Mouse (Mus musculus) CH12.LX (cell line): ENCODE results near the gene Hvcn1. TPM values are rescaled to one million over a fixed set of nuclear protein-coding genes. Genes with fewer than 3 reads are reported as not detected.

Experiments used
- DNase-seq: peaks from one replicate; pipeline ENCODE4 v3.0.0-alpha.2; 2013; ENCODE audit errors: extremely low read depth
- H3K27ac ChIP-seq: 2 replicates; pipeline ENCODE4 v1.5.1; 2012; ENCODE audit warnings: low read depth, mild to moderate bottlenecking, control low read depth, moderate library complexity; ENCODE audit not compliant: insufficient read depth
- H3K27me3 ChIP-seq: replicated peaks from 2 replicates; pipeline ENCODE3; 2012; ENCODE audit warnings: inconsistent platforms
- H3K36me3 ChIP-seq, 2 experiments: replicated peaks in 1 of 2; 2 replicates each; pipeline versions ENCODE3 to v1.6.1; 2012; ENCODE audit warnings: inconsistent platforms in 1 of 2, low read length in 1 of 2, mild to moderate bottlenecking in 1 of 2, mixed read lengths in 1 of 2, moderate library complexity in 1 of 2; ENCODE audit not compliant: control insufficient read depth in 1 of 2, insufficient read depth in 1 of 2
- H3K4me1 ChIP-seq, 2 experiments: 2 replicates each; pipeline ENCODE4 v1.6.1; 2012; ENCODE audit warnings: inconsistent platforms in 1 of 2, moderate library complexity in 1 of 2; ENCODE audit not compliant: insufficient read depth in 2 of 2, control insufficient read depth in 1 of 2
- H3K4me2 ChIP-seq: 2 replicates; pipeline ENCODE4 v1.6.1; 2012; ENCODE audit warnings: low read depth, mild to moderate bottlenecking, control low read depth; ENCODE audit not compliant: poor library complexity, insufficient read depth, severe bottlenecking
- H3K4me3 ChIP-seq, 3 experiments: fragments of 150-350 bp in 1 of 3; sonication (generic) in 1 of 3; replicated peaks in 1 of 3; 2 replicates each; pipeline versions ENCODE3 to v1.5.1; 2011 to 2012; ENCODE audit warnings: low read depth in 2 of 3, low read length in 2 of 3, mild to moderate bottlenecking in 2 of 3, moderate library complexity in 2 of 3, control low read depth in 1 of 3, improper control_type of control experiment in 1 of 3, inconsistent platforms in 1 of 3, mixed read lengths in 1 of 3; ENCODE audit not compliant: poor library complexity in 1 of 3
- H3K79me2 ChIP-seq: replicated peaks from 2 replicates; pipeline ENCODE4 v1.6.1; 2012; ENCODE audit warnings: mild to moderate bottlenecking, moderate library complexity; ENCODE audit not compliant: control insufficient read depth, poor library complexity, insufficient read depth, severe bottlenecking; ENCODE audit errors: extremely low read depth
- H3K9ac ChIP-seq: 2 replicates; pipeline ENCODE4 v1.6.1; 2012; ENCODE audit warnings: low read depth, mild to moderate bottlenecking, control low read depth, moderate library complexity; ENCODE audit not compliant: insufficient read depth
- H3K9me3 ChIP-seq: replicated peaks from 2 replicates; pipeline ENCODE3; 2012; ENCODE audit warnings: low read length, inconsistent platforms, mixed read lengths
- BHLHE40 ChIP-seq: IDR thresholded peaks from 2 replicates; pipeline ENCODE4 v1.6.1; 2011; ENCODE audit warnings: mild to moderate bottlenecking, low read depth, low read length, improper control_type of control experiment
- CHD2 ChIP-seq: IDR thresholded peaks from 2 replicates; pipeline ENCODE4 v1.6.1; 2011; ENCODE audit warnings: low read length, improper control_type of control experiment
- CTCF ChIP-seq, 2 experiments: IDR thresholded peaks in 1 of 2; conservative IDR thresholded peaks in 1 of 2; 2 replicates each; pipeline ENCODE4 v1.5.1; 2011 to 2012; ENCODE audit warnings: low read depth in 2 of 2, low read length in 2 of 2, improper control_type of control experiment in 1 of 2, inconsistent platforms in 1 of 2, mild to moderate bottlenecking in 1 of 2, moderate library complexity in 1 of 2
- ELF1 ChIP-seq: IDR thresholded peaks from 2 replicates; pipeline ENCODE4 v1.6.1; 2014; ENCODE audit warnings: low read depth, mild to moderate bottlenecking, inconsistent platforms, low read length, improper control_type of control experiment
- GABPA ChIP-seq: IDR thresholded peaks from 2 replicates; pipeline ENCODE4 v1.6.1; 2012; ENCODE audit warnings: low read depth, low read length, improper control_type of control experiment, inconsistent platforms; ENCODE audit not compliant: insufficient replicate concordance
- IRF4 ChIP-seq: IDR thresholded peaks from 2 replicates; pipeline ENCODE4 v1.6.1; 2014; ENCODE audit warnings: low read depth, mild to moderate bottlenecking, inconsistent platforms, low read length, improper control_type of control experiment
- JUN ChIP-seq: IDR thresholded peaks from 2 replicates; pipeline ENCODE4 v1.6.1; 2011; ENCODE audit warnings: low read depth, mild to moderate bottlenecking, low read length, improper control_type of control experiment, moderate library complexity; ENCODE audit not compliant: insufficient read depth
- KAT2A ChIP-seq: IDR thresholded peaks from 2 replicates; pipeline ENCODE4 v1.6.1; 2012; ENCODE audit warnings: low read length, improper control_type of control experiment, inconsistent platforms; ENCODE audit not compliant: insufficient replicate concordance
- MAX ChIP-seq: IDR thresholded peaks from 2 replicates; pipeline ENCODE4 v1.6.1; 2011; ENCODE audit warnings: low read length, improper control_type of control experiment
- MAZ ChIP-seq: IDR thresholded peaks from 2 replicates; pipeline ENCODE4 v1.6.1; 2012; ENCODE audit warnings: low read depth, mild to moderate bottlenecking, inconsistent platforms, low read length, improper control_type of control experiment, moderate library complexity
- NELFE ChIP-seq: IDR thresholded peaks from 2 replicates; pipeline ENCODE4 v1.6.1; 2011; ENCODE audit warnings: low read depth, low read length, improper control_type of control experiment
- NRF1 ChIP-seq: IDR thresholded peaks from 2 replicates; pipeline ENCODE4 v1.6.1; 2014; ENCODE audit warnings: low read depth, mild to moderate bottlenecking, inconsistent platforms, low read length, improper control_type of control experiment, moderate library complexity
- PAX5 ChIP-seq: IDR thresholded peaks from 2 replicates; pipeline ENCODE4 v1.6.1; 2012; ENCODE audit warnings: low read length, inconsistent platforms, mixed read lengths
- POLR2AphosphoS2 ChIP-seq: IDR thresholded peaks from 2 replicates; pipeline ENCODE4 v1.6.1; 2011; ENCODE audit warnings: low read depth, low read length, improper control_type of control experiment
- RAD21 ChIP-seq: IDR thresholded peaks from 2 replicates; pipeline ENCODE4 v1.6.1; 2011; ENCODE audit warnings: low read depth, mild to moderate bottlenecking, low read length, improper control_type of control experiment, moderate library complexity
- RCOR1 ChIP-seq: conservative IDR thresholded peaks from 2 replicates; pipeline ENCODE4 v1.6.1; 2012; ENCODE audit warnings: low read depth, mild to moderate bottlenecking, inconsistent platforms, low read length, improper control_type of control experiment
- SIN3A ChIP-seq: IDR thresholded peaks from 2 replicates; pipeline ENCODE4 v1.6.1; 2012; ENCODE audit warnings: low read length, improper control_type of control experiment, inconsistent platforms
- SMC3 ChIP-seq: IDR thresholded peaks from 2 replicates; pipeline ENCODE4 v1.6.1; 2011; ENCODE audit warnings: low read depth, low read length, improper control_type of control experiment
- TBP ChIP-seq: conservative IDR thresholded peaks from 2 replicates; pipeline ENCODE4 v1.6.1; 2011; ENCODE audit warnings: low read depth, low read length, improper control_type of control experiment
- TCF12 ChIP-seq: IDR thresholded peaks from 2 replicates; pipeline ENCODE4 v1.6.1; 2014; ENCODE audit warnings: low read depth, mild to moderate bottlenecking, inconsistent platforms, low read length, improper control_type of control experiment
- UBTF ChIP-seq: IDR thresholded peaks from 2 replicates; pipeline ENCODE4 v1.6.1; 2012; ENCODE audit warnings: low read depth, mild to moderate bottlenecking, inconsistent platforms, low read length, improper control_type of control experiment, moderate library complexity
- USF1 ChIP-seq: IDR thresholded peaks from 2 replicates; pipeline ENCODE4 v1.6.1; 2014; ENCODE audit warnings: low read depth, mild to moderate bottlenecking, inconsistent platforms, low read length, improper control_type of control experiment
- USF2 ChIP-seq: conservative IDR thresholded peaks from 2 replicates; pipeline ENCODE4 v1.6.1; 2011; ENCODE audit warnings: low read depth, low read length, improper control_type of control experiment
- ZC3H11A ChIP-seq: IDR thresholded peaks from 2 replicates; pipeline ENCODE4 v1.6.1; 2012; ENCODE audit warnings: low read depth, mild to moderate bottlenecking, inconsistent platforms, low read length, improper control_type of control experiment
- ZMIZ1 ChIP-seq: IDR thresholded peaks from 2 replicates; pipeline ENCODE4 v1.6.1; 2012; ENCODE audit warnings: low read depth, mild to moderate bottlenecking, inconsistent platforms, low read length, improper control_type of control experiment
- ZNF384 ChIP-seq: IDR thresholded peaks from 2 replicates; pipeline ENCODE4 v1.6.1; 2012; ENCODE audit warnings: low read depth, low read length, improper control_type of control experiment, inconsistent platforms
- dilution Hi-C: fragments of 300-500 bp; cut with MboI; formaldehyde crosslinking; loops from 2 replicates; pipeline ENCODE4 v1.14.3; 2020; ENCODE audit warnings: low sequenced_read_pairs; ENCODE audit not compliant: extremely low pct_unique_long_range_greater_than_20kb, extremely low pct_ligation_motif_present
- in situ Hi-C: fragments of 300-500 bp; cut with MboI; formaldehyde crosslinking; loops from 3 replicates; pipeline ENCODE4 v1.14.3; 2019; ENCODE audit warnings: low sequenced_read_pairs, low pct_ligation_motif_present, low pct_unique_long_range_greater_than_20kb, mixed read lengths
- polyA plus RNA-seq: library from polyadenylated mRNA; unstranded; fragments of >175 nt; gene quantifications from 2 replicates; pipeline ENCODE4 v1.2.1, GENCODE M21; 2012; ENCODE audit warnings: low read depth; ENCODE audit not compliant: insufficient read length
- total RNA-seq, 2 experiments: library from RNA; depleted of rRNA; stranded (reverse); fragments of 300-350 nt in 1 of 2; fragments of >200 nt in 1 of 2; gene quantifications; 2 replicates each; pipeline ENCODE4 v1.2.3; 2012 to 2014

Hvcn1 gene
- total and polyA plus RNA-seq, 3 experiments = 143 to 159 (median 156) TPM

DNA sequence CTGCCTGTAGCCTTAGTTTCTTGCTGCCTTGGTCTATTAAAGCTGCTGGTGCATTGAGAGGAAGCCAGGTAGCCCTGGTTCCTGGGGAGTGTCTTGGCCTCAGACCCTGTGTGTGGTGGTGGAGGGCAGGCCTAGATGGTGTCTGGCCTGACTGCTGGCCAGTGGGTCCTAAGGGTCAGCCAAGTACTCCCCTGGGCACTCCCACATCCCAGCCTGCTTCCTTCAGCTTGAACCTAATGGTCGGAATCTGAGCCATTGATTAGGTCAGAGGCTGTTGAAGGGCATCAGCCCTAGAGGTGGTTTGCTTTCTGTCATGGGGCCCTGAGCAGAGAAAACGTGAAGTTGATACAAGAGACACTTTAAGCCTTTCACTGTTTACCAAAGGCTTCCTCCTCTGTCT is 31.2 kb upstream of the Hvcn1 start:
- DNase-seq = no peak
- H3K4me3 ChIP-seq = no peak overlapping the region
- in situ Hi-C loops = no loop called here
- TF ChIP-seq RAD21 (no peak), KAT2A (no peak), ELF1 (no peak), BHLHE40 (no peak), TBP (no peak), MAX (no peak), JUN (no peak), NELFE (no peak), ZC3H11A (no peak)
- H3K27ac ChIP-seq = no peak overlapping the region
- H3K79me2 ChIP-seq = no peaks in the 10 kb centered on the region; the same call in 1 of the 2 replicates
- H3K36me3 ChIP-seq = peaks cover 48 to 53% of the 10 kb centered on the region in 2 experiments
- no peaks in the 10 kb centered on the region for H3K9me3 ChIP-seq
- H3K9ac ChIP-seq = no peak overlapping the region
- peaks cover 5 to 11% of the 10 kb centered on the region in 2 experiments; a peak in 2 of 4 replicates for H3K4me1 ChIP-seq
- dilution Hi-C loops = no loop called here
- H3K4me2 ChIP-seq = no peak overlapping the region
- no peaks in the 10 kb centered on the region for H3K27me3 ChIP-seq

DNA sequence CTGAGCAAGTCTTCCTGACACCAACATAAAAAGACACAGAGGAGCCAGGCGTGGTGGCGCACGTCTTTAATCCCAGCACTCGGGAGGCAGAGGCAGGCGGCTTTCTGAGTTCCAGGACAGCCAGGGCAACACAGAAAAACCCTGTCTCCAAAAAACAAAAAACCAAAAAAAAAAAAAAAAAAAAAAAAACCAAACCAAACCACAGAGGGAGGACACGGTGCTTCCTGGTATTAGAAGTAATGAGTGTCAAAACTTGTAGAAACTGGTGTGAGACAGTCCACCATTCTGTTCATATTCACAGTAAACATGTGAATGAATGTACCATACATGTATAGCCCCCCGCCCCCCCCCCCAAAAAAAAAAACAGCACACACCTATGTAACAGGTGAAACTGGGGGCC is 30.6 kb upstream of the Hvcn1 start:
- TF ChIP-seq ZNF384 (peak; percentile 46), MAZ (no peak)
- in situ Hi-C loops = no loop called here

GRCm38 (mm10) chr5:122176398-122176797 is 30.2 kb upstream of the Hvcn1 start:
- Histone ChIP-seq H3K9me3 (no peaks in the 10 kb centered on the region), H3K27me3 (no peaks in the 10 kb centered on the region), H3K4me1 (peaks cover 5 to 11% of the 10 kb centered on the region in 2 experiments; a peak in 2 of 4 replicates), H3K4me3 (no peak overlapping the region), H3K4me2 (no peak overlapping the region), H3K36me3 (peaks cover 38 to 43% of the 10 kb centered on the region in 2 experiments), H3K27ac (no peak overlapping the region), H3K9ac (no peak overlapping the region), H3K79me2 (no peaks in the 10 kb centered on the region)
- dilution Hi-C loops (no loop called here), in situ Hi-C loops (no loop called here)
- DNase-seq = peak; percentile 63
- no peak for TF ChIP-seq ZC3H11A
- peak; percentile 89 for TF ChIP-seq ZNF384
- TF ChIP-seq PAX5 = no peak
- no peak for TF ChIP-seq NELFE
- TF ChIP-seq MAZ = no peak
- TF ChIP-seq TBP = no peak
- TF ChIP-seq BHLHE40 = no peak
- no peak for TF ChIP-seq SIN3A
- TF ChIP-seq IRF4 = no peak
- no peak for TF ChIP-seq UBTF
- TF ChIP-seq SMC3 = peak; percentile 57
- TF ChIP-seq USF2 = no peak
- TF ChIP-seq GABPA = no peak
- peak in 1 of 2 experiments; percentile 72; a peak in 3 of 4 replicates for TF ChIP-seq CTCF (conservative IDR thresholded peaks at IDR 0.05 in 1 of 2, IDR thresholded peaks at IDR 0.05 in 1 of 2; ENCODE audit: low read depth in 2 of 2, low read length in 2 of 2)
- TF ChIP-seq RCOR1 = no peak
- no peak for TF ChIP-seq USF1
- TF ChIP-seq ZMIZ1 = no peak
- TF ChIP-seq TCF12 = no peak
- peak; percentile 28; the same call in 1 of the 2 replicates for TF ChIP-seq POLR2AphosphoS2
- TF ChIP-seq CHD2 = no peak
- TF ChIP-seq NRF1 = no peak

More for the DNA sequence above, 30.6 kb upstream of the Hvcn1 start:
- Histone ChIP-seq H3K36me3 (peaks cover 42 to 47% of the 10 kb centered on the region in 2 experiments), H3K4me3 (no peak overlapping the region), H3K4me1 (peaks cover 5 to 11% of the 10 kb centered on the region in 2 experiments; a peak in 2 of 4 replicates), H3K9me3 (no peaks in the 10 kb centered on the region), H3K27me3 (no peaks in the 10 kb centered on the region), H3K4me2 (no peak overlapping the region), H3K9ac (no peak overlapping the region), H3K79me2 (no peaks in the 10 kb centered on the region; the same call in 1 of the 2 replicates), H3K27ac (no peak overlapping the region)
- no peak for DNase-seq
- dilution Hi-C loops = no loop called here
